Mouse (Mus musculus) olfactory bulb, adult 2 months (tissue): ENCODE data around the gene Ptpn14.

Experiments used
- CTCF ChIP-seq: fragments of 200-500 bp; IDR thresholded peaks from 2 replicates; pipeline ENCODE4 v1.5.1; 2012; ENCODE audit warnings: low read depth, mild to moderate bottlenecking, low read length, moderate library complexity; ENCODE audit not compliant: insufficient read depth
- POLR2A ChIP-seq: fragments of 200-500 bp; IDR thresholded peaks from 2 replicates; pipeline ENCODE4 v1.6.1; 2012; ENCODE audit warnings: mild to moderate bottlenecking, low read depth, low read length, moderate library complexity; ENCODE audit not compliant: insufficient read depth

- no peak for TF ChIP-seq CTCF
- TF ChIP-seq POLR2A = no peak
Observed at GRCm38 (mm10) chr1:189921568-189921817, 193.4 kb downstream of the Ptpn14 start.
